Mouse (Mus musculus) macrophage (primary cell): Measurements from ENCODE around the gene Kcnj2. TPM values are rescaled to one million over a fixed set of nuclear protein-coding genes. Genes with fewer than 3 reads are reported as not detected.

Source experiments
- H3K27ac ChIP-seq: fragments of 350-480 bp; formaldehyde crosslinking; 2 replicates; pipeline ENCODE4 v1.9.0; 2021
- H3K36me3 ChIP-seq: fragments of 350-480 bp; formaldehyde crosslinking; 2 replicates; pipeline ENCODE4 v1.9.0; 2021; ENCODE audit errors: inconsistent target
- H3K4me3 ChIP-seq: fragments of 350-480 bp; formaldehyde crosslinking; 2 replicates; pipeline ENCODE4 v1.9.0; 2021; ENCODE audit errors: inconsistent target
- H3K79me2 ChIP-seq: fragments of 350-480 bp; formaldehyde crosslinking; 2 replicates; pipeline ENCODE4 v1.9.0; 2021; ENCODE audit errors: inconsistent target
- WGBS: methylation state at CpG from one replicate; pipeline ENCODE4 v1.1.7; 2026; ENCODE audit warnings: inconsistent platforms; ENCODE audit not compliant: missing documents; 5-methylcytosine and 5-hydroxymethylcytosine counted together
- polyA plus RNA-seq: library from polyadenylated mRNA; stranded (reverse); fragments of 250-400 nt; gene quantifications from 3 replicates; pipeline ENCODE4 v1.2.4, GENCODE M21; 2018; ENCODE audit warnings: inconsistent platforms
- total RNA-seq, 78 experiments: library from RNA; depleted of rRNA; stranded (reverse); fragments of 250-400 nt; gene quantifications; 1 replicate in 9 of 78; 2 replicates in 24 of 78; 3 replicates in 43 of 78; 4 replicates in 2 of 78; pipeline ENCODE4 v1.2.4; 2018; ENCODE audit warnings: inconsistent platforms in 56 of 78

Gene Kcnj2
- 10 to 100 TPM in 8 of 26 experiments, 1 to 10 TPM in 18; 1.5 to 31.7 (median 7.6) TPM for total RNA-seq (2018; cell fraction: chromatin; rRNA removed)
- 10 to 100 TPM in 6 of 26 experiments, 1 to 10 TPM in 20; 1.7 to 17.0 (median 6.5) TPM for total RNA-seq (2018; cell fraction: cytosol; rRNA removed)
- 10 to 100 TPM in 18 of 26 experiments, 1 to 10 TPM in 8; 5.1 to 28.8 (median 12.8) TPM for total RNA-seq (2018; cell fraction: nucleus; rRNA removed)
- 5.1 to 6.7 TPM (median 6.4 TPM) in 3 replicates for polyA plus RNA-seq

- Histone ChIP-seq H3K4me3 (peak within 1 kb of the TSS; percentile 76), H3K27ac (peak within 1 kb of the TSS; percentile 70), H3K36me3 (no peaks in the 10 kb centered on the region), H3K79me2 (peaks cover 45% of the 10 kb centered on the region)
- WGBS, result under 1% methylated on average over 28 of the region's 28 CpGs
Measured at GRCm38 (mm10) chr11:111065635-111066298, at the start of gene Kcnj2. TSS of gene Kcnj2 (plus strand) at chr11:111066164.

- H3K36me3 ChIP-seq, result no peaks in the 10 kb centered on the region
- no peak overlapping the region for H3K4me3 ChIP-seq
- 94% methylated on average over 3 of the region's 3 CpGs for WGBS
- no peaks in the 10 kb centered on the region for H3K79me2 ChIP-seq
- no peak overlapping the region for H3K27ac ChIP-seq
Measured at GRCm38 (mm10) chr11:111016206-111016605, 49.8 kb upstream of the Kcnj2 start.

- H3K79me2 ChIP-seq, result no peaks in the 10 kb centered on the region
- H3K4me3 ChIP-seq, result no peak overlapping the region
- WGBS, result 100% methylated on average over 2 of the region's 2 CpGs
- no peaks in the 10 kb centered on the region for H3K36me3 ChIP-seq
- no peak overlapping the region for H3K27ac ChIP-seq
Measured at GRCm38 (mm10) chr11:111020211-111020610, 45.8 kb upstream of the Kcnj2 start.

GRCm38 (mm10) chr11:111022681-111023281 lies 43.2 kb upstream of the Kcnj2 start:
- no peak overlapping the region for H3K4me3 ChIP-seq
- H3K27ac ChIP-seq, result no peak overlapping the region
- 92% methylated on average over 8 of the region's 8 CpGs for WGBS
- no peaks in the 10 kb centered on the region for H3K36me3 ChIP-seq
- H3K79me2 ChIP-seq, result no peaks in the 10 kb centered on the region

- Histone ChIP-seq H3K79me2 (no peaks in the 10 kb centered on the region), H3K27ac (no peak overlapping the region), H3K36me3 (no peaks in the 10 kb centered on the region), H3K4me3 (no peak overlapping the region)
- WGBS, result 43% methylated on average over 5 of the region's 5 CpGs
Measured at GRCm38 (mm10) chr11:111042175-111042574, 23.8 kb upstream of the Kcnj2 start.

GRCm38 (mm10) chr11:111043298-111043697 lies 22.7 kb upstream of the Kcnj2 start:
- Histone ChIP-seq H3K4me3 (no peak overlapping the region), H3K79me2 (no peaks in the 10 kb centered on the region), H3K27ac (no peak overlapping the region), H3K36me3 (no peaks in the 10 kb centered on the region)
- WGBS, result 95% methylated on average over 4 of the region's 4 CpGs

- WGBS, result 12% methylated on average over 3 of the region's 3 CpGs
- Histone ChIP-seq H3K4me3 (no peak overlapping the region), H3K36me3 (no peaks in the 10 kb centered on the region), H3K27ac (no peak overlapping the region), H3K79me2 (no peaks in the 10 kb centered on the region)
Measured at GRCm38 (mm10) chr11:111054252-111054651, 11.7 kb upstream of the Kcnj2 start.

GRCm38 (mm10) chr11:111054854-111055822 lies 10.8 kb upstream of the Kcnj2 start:
- Histone ChIP-seq H3K4me3 (no peak overlapping the region), H3K79me2 (no peaks in the 10 kb centered on the region), H3K27ac (no peak overlapping the region), H3K36me3 (no peaks in the 10 kb centered on the region)
- WGBS, result 48% methylated on average over 8 of the region's 8 CpGs

GRCm38 (mm10) chr11:111056030-111056429 lies 9.9 kb upstream of the Kcnj2 start:
- H3K79me2 ChIP-seq, result no peaks in the 10 kb centered on the region
- H3K27ac ChIP-seq, result no peak overlapping the region
- H3K4me3 ChIP-seq, result no peak overlapping the region
- 36% methylated on average over 13 of the region's 13 CpGs for WGBS
- no peaks in the 10 kb centered on the region for H3K36me3 ChIP-seq

GRCm38 (mm10) chr11:111057435-111057834 lies 8.5 kb upstream of the Kcnj2 start:
- Histone ChIP-seq H3K27ac (no peak overlapping the region), H3K79me2 (no peaks in the 10 kb centered on the region), H3K36me3 (no peaks in the 10 kb centered on the region), H3K4me3 (no peak overlapping the region)
- 95% methylated on average over 4 of the region's 4 CpGs for WGBS

GRCm38 (mm10) chr11:111059440-111059839 lies 6.5 kb upstream of the Kcnj2 start:
- no peak overlapping the region for H3K27ac ChIP-seq
- H3K79me2 ChIP-seq, result no peaks in the 10 kb centered on the region
- no peaks in the 10 kb centered on the region for H3K36me3 ChIP-seq
- H3K4me3 ChIP-seq, result no peak overlapping the region

GRCm38 (mm10) chr11:111060216-111060615 lies 5.7 kb upstream of the Kcnj2 start:
- no peak overlapping the region for H3K27ac ChIP-seq
- 89% methylated on average over 5 of the region's 5 CpGs for WGBS
- H3K79me2 ChIP-seq, result no peaks in the 10 kb centered on the region
- H3K36me3 ChIP-seq, result no peaks in the 10 kb centered on the region
- no peak overlapping the region for H3K4me3 ChIP-seq

GRCm38 (mm10) chr11:111064751-111065527 lies 1.0 kb upstream of the Kcnj2 start:
- WGBS, result 2% methylated on average over 20 of the region's 25 CpGs
- Histone ChIP-seq H3K4me3 (peak overlapping the region; percentile 76), H3K36me3 (no peaks in the 10 kb centered on the region), H3K27ac (peak overlapping the region; percentile 70), H3K79me2 (peaks cover 38% of the 10 kb centered on the region)

- H3K4me3 ChIP-seq, result peak overlapping the region; percentile 76
- peak overlapping the region; percentile 70 for H3K27ac ChIP-seq
- WGBS, result 0% methylated on average over 9 of the region's 9 CpGs
Measured at GRCm38 (mm10) chr11:111066299-111066691, 331 bp downstream of the Kcnj2 start.

More at GRCm38 (mm10) chr11:111066299-111066691, 331 bp downstream of the Kcnj2 start:
- Histone ChIP-seq H3K36me3 (no peaks in the 10 kb centered on the region), H3K79me2 (peaks cover 50% of the 10 kb centered on the region)
